Mouse (Mus musculus): ENCODE results near the gene Dnaja1.

Gene Dnaja1

DNA sequence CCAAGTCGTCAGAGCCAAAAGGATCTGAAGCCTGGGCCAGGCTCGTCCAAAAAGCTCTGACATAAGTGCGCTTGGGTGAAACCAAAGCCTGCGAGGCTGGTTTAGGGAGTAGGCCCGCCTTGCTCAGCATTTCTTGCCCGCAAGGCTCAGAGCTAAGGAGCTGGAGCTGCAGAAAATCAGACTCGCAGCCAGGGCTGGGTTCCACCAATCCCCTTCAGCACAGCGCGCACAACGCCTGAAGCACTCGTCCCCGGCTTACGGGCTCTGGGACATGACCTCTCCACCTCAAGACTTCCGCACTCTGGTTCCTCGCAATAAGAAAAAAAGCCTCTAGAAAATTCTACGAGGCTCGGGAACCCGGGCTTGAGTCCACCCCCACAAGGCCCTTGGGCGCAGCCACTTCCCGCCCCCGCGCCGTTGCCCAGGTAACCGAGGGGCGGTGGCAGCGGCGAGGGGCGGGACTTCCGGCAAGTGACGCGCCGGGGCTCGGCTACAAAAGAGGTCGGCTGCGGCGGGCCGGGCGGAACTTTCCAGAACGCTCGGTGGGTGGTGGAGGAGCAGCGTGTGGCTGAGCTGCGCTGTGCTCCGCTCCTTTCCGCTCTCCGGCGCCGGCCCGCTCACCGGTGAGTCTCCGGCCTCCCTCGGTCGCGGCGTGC lies at the start of gene Dnaja1:
Dnaja1 (plus strand) TSS at position 140 of the 656 bp plus-strand sequence.
- peak within 1 kb of the TSS; percentile 96 for H3K4me3 ChIP-seq (replicated peaks; ENCODE audit: low read length)
- H3K4me1 ChIP-seq (replicated peaks; ENCODE audit: low read depth, low read length) = peaks cover 58% of the 10 kb centered on the region
- TF ChIP-seq POU5F1 (IDR thresholded peaks at IDR 0.05; ENCODE audit: borderline replicate concordance, low read length) (no peak), CTCF (conservative IDR thresholded peaks at IDR 0.05; ENCODE audit: low read length) (no peak), NANOG (IDR thresholded peaks at IDR 0.05; ENCODE audit: borderline replicate concordance, low read length) (no peak)
- H3K9me3 ChIP-seq (ENCODE audit: low read length) = no peaks in the 10 kb centered on the region
- H3K36me3 ChIP-seq (ENCODE audit: insufficient read depth, low read length) = peaks cover 49% of the 10 kb centered on the region
- H3K27me3 ChIP-seq (ENCODE audit: insufficient read depth, low read length) = no peaks in the 10 kb centered on the region

DNA sequence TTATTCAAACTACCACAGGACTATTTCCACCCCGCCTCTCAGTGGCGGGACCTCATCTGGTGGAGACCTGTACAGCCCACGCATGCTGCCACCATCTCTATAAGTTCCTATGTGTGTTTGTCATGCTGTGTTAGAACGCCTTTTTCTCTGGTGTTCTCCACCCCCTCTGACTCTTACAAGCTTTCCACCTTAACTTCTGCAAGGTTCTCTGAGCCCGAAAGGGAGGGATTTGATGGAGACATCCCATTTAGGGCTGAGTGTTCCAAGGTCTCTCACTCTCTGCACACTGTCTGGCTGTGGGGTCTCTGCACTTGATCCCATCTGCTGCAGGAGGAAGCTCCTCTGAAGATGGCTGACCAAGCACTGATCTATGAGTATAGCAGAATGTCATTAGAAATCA lies 48.4 kb upstream of the Dnaja1 start:
- Histone ChIP-seq H3K27me3 (ENCODE audit: insufficient read depth, low read length) (no peaks in the 10 kb centered on the region), H3K4me3 (replicated peaks; ENCODE audit: low read length) (no peak overlapping the region), H3K9me3 (ENCODE audit: low read length) (peaks cover 9% of the 10 kb centered on the region; the same call in 1 of the 2 replicates), H3K4me1 (replicated peaks; ENCODE audit: low read depth, low read length) (peaks cover 8% of the 10 kb centered on the region), H3K36me3 (ENCODE audit: insufficient read depth, low read length) (no peaks in the 10 kb centered on the region)
- no peak for TF ChIP-seq CTCF (conservative IDR thresholded peaks at IDR 0.05; ENCODE audit: low read length)
- TF ChIP-seq NANOG (IDR thresholded peaks at IDR 0.05; ENCODE audit: borderline replicate concordance, low read length) = no peak
- no peak for TF ChIP-seq POU5F1 (IDR thresholded peaks at IDR 0.05; ENCODE audit: borderline replicate concordance, low read length)

DNA sequence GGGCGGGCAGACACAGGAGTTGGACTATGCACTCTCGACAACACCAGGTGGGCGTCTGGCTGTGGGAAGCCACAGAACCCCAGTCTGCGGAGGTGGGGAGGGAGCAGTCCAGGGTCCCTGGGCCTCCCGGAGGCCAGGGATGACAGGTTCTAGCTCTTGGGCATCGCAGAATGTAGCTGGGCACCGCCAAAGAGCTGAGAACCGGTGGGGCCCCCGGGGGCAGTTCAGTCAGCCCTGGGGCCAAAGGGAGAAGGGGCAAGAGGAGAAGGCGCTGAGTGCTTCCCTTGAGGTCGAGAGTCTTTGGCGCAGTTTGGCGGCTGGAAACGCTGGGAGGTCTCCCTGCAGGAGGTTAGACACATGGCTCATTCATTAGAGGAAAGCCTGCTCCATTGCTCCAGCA lies 45.6 kb upstream of the Dnaja1 start:
- Histone ChIP-seq H3K4me3 (replicated peaks; ENCODE audit: low read length) (peak overlapping the region; percentile 76), H3K4me1 (replicated peaks; ENCODE audit: low read depth, low read length) (peaks cover 10% of the 10 kb centered on the region), H3K9me3 (ENCODE audit: low read length) (peaks cover 9% of the 10 kb centered on the region; the same call in 1 of the 2 replicates), H3K36me3 (ENCODE audit: insufficient read depth, low read length) (no peaks in the 10 kb centered on the region), H3K27me3 (ENCODE audit: insufficient read depth, low read length) (0 out of 2 replicates have a peak, but pooled peaks cover 2% of the 10 kb centered on the region)
- TF ChIP-seq CTCF (conservative IDR thresholded peaks at IDR 0.05; ENCODE audit: low read length) (no peak), POU5F1 (IDR thresholded peaks at IDR 0.05; ENCODE audit: borderline replicate concordance, low read length) (no peak), NANOG (IDR thresholded peaks at IDR 0.05; ENCODE audit: borderline replicate concordance, low read length) (no peak)

DNA sequence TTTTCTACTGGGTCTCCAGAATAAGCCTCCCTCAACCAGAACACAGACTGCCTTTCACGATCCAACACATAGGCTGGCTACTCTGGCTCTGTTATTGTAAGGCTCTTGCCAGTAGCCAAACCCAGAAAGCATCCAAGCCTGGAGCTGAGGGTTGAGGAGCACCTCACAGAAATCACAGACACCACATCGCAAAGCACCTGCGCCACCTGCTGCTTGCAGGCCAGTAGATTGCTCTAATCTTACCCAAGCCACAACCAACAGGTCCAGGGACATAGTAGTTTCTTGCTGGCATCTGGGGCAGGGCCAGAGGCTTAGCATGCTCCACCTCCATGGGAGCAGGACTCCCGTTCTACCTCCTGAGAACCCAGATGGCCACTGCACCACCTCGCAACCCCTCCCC lies 44.8 kb upstream of the Dnaja1 start:
- Histone ChIP-seq H3K4me3 (replicated peaks; ENCODE audit: low read length) (no peak overlapping the region), H3K27me3 (ENCODE audit: insufficient read depth, low read length) (0 out of 2 replicates have a peak, but pooled peaks cover 2% of the 10 kb centered on the region), H3K36me3 (ENCODE audit: insufficient read depth, low read length) (no peaks in the 10 kb centered on the region), H3K9me3 (ENCODE audit: low read length) (peaks cover 9% of the 10 kb centered on the region; the same call in 1 of the 2 replicates), H3K4me1 (replicated peaks; ENCODE audit: low read depth, low read length) (peaks cover 10% of the 10 kb centered on the region)
- no peak for TF ChIP-seq CTCF (conservative IDR thresholded peaks at IDR 0.05; ENCODE audit: low read length)
- TF ChIP-seq NANOG (IDR thresholded peaks at IDR 0.05; ENCODE audit: borderline replicate concordance, low read length) = no peak
- TF ChIP-seq POU5F1 (IDR thresholded peaks at IDR 0.05; ENCODE audit: borderline replicate concordance, low read length) = no peak

DNA sequence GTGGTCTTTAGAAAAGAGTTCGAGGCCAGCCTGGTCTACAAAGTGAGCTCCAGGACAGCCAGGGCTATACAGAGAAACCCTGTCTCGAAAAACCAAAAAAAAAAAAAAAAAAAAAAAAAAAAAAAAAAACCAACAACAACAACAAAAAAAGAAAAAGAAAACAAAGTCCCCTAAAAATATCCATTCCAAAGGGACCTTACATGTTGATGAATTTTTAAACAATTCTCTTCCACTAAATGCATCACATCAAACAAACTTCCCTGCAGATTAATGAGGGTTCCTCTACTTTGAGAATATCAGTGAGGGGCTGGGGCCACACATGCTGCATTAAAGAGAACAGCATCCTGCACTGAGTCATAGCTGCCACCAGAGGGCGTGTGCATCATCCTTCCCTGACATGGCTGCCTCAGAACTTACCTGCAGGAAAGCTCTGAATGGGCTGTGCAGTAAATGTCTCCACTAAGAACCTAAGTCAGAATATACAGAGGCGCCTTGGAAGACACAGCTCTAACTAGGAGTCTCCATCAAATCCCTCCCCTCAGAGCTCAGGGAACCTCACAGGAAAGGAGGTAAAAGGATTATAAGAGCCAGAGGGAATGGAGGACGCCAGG lies 41.6 kb upstream of the Dnaja1 start:
- Histone ChIP-seq H3K4me3 (replicated peaks; ENCODE audit: low read length) (no peak overlapping the region), H3K9me3 (ENCODE audit: low read length) (peaks cover 4% of the 10 kb centered on the region; the same call in 1 of the 2 replicates), H3K4me1 (replicated peaks; ENCODE audit: low read depth, low read length) (peaks cover 10% of the 10 kb centered on the region), H3K27me3 (ENCODE audit: insufficient read depth, low read length) (0 out of 2 replicates have a peak, but pooled peaks cover 2% of the 10 kb centered on the region), H3K36me3 (ENCODE audit: insufficient read depth, low read length) (no peaks in the 10 kb centered on the region)
- no peak for TF ChIP-seq POU5F1 (IDR thresholded peaks at IDR 0.05; ENCODE audit: borderline replicate concordance, low read length)
- peak; percentile 97 for TF ChIP-seq CTCF (conservative IDR thresholded peaks at IDR 0.05; ENCODE audit: low read length)
- TF ChIP-seq NANOG (IDR thresholded peaks at IDR 0.05; ENCODE audit: borderline replicate concordance, low read length) = no peak

DNA sequence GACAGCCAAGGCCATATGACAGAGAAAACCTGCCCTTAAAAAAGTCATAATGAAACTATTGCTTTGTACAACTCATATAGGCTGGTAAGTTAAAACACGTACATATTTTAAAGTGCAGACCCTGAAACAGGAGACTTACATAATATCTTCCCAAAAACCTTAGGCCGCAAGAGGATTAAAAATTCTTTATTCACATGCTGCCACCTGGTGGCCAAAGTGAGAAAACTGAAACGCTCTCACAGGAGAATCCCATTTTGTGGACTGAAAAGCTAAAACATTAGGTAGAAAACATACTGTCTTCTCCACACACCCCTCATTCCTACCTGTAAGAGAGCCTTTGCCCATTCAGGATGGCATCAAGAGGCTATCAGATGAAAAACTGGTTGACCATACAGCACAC lies 40.0 kb upstream of the Dnaja1 start:
- Histone ChIP-seq H3K36me3 (ENCODE audit: insufficient read depth, low read length) (peaks cover 12% of the 10 kb centered on the region), H3K4me3 (replicated peaks; ENCODE audit: low read length) (no peak overlapping the region), H3K4me1 (replicated peaks; ENCODE audit: low read depth, low read length) (0 out of 2 replicates have a peak, but pooled peaks cover 4% of the 10 kb centered on the region), H3K9me3 (ENCODE audit: low read length) (peaks cover 8% of the 10 kb centered on the region; the same call in 1 of the 2 replicates), H3K27me3 (ENCODE audit: insufficient read depth, low read length) (0 out of 2 replicates have a peak, but pooled peaks cover 2% of the 10 kb centered on the region)
- TF ChIP-seq CTCF (conservative IDR thresholded peaks at IDR 0.05; ENCODE audit: low read length) (peak; percentile 74), POU5F1 (IDR thresholded peaks at IDR 0.05; ENCODE audit: borderline replicate concordance, low read length) (no peak)

GRCm38 (mm10) chr4:40682359-40682758 lies 39.6 kb upstream of the Dnaja1 start:
- 0 out of 2 replicates have a peak, but pooled peaks cover 5% of the 10 kb centered on the region for H3K9me3 ChIP-seq (ENCODE audit: low read length)

DNA sequence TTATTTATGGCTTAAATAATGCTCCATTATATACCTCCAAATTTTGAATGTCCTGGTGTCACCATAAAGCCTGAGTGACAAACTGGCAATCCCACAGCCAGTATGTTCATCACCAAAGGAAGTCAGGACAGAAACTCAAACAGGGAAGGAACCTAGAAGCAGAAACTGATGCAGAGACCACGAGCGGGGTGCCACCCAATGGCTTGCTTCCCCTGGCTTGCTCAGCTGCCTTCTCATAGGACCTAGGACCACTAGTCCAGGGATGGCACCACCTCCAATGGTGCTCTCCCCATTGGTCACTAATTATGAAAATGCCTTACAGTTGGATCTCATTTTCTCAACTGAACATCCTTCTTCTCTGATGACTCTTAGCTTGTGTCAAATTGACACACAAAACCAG lies 38.6 kb upstream of the Dnaja1 start:
- H3K36me3 ChIP-seq (ENCODE audit: insufficient read depth, low read length) = peaks cover 19% of the 10 kb centered on the region
- H3K9me3 ChIP-seq (ENCODE audit: low read length) = 0 out of 2 replicates have a peak, but pooled peaks cover 5% of the 10 kb centered on the region
- 0 out of 2 replicates have a peak, but pooled peaks cover 4% of the 10 kb centered on the region for H3K4me1 ChIP-seq (replicated peaks; ENCODE audit: low read depth, low read length)
- 0 out of 2 replicates have a peak, but pooled peaks cover 2% of the 10 kb centered on the region for H3K27me3 ChIP-seq (ENCODE audit: insufficient read depth, low read length)
- TF ChIP-seq NANOG (IDR thresholded peaks at IDR 0.05; ENCODE audit: borderline replicate concordance, low read length) (no peak), POU5F1 (IDR thresholded peaks at IDR 0.05; ENCODE audit: borderline replicate concordance, low read length) (no peak), CTCF (conservative IDR thresholded peaks at IDR 0.05; ENCODE audit: low read length) (no peak)
- H3K4me3 ChIP-seq (replicated peaks; ENCODE audit: low read length) = no peak overlapping the region

More at GRCm38 (mm10) chr4:40682359-40682758, 39.6 kb upstream of the Dnaja1 start:
- 0 out of 2 replicates have a peak, but pooled peaks cover 4% of the 10 kb centered on the region for H3K4me1 ChIP-seq (replicated peaks; ENCODE audit: low read depth, low read length)
- peaks cover 15% of the 10 kb centered on the region for H3K36me3 ChIP-seq (ENCODE audit: insufficient read depth, low read length)
- TF ChIP-seq NANOG (IDR thresholded peaks at IDR 0.05; ENCODE audit: borderline replicate concordance, low read length) (no peak), CTCF (conservative IDR thresholded peaks at IDR 0.05; ENCODE audit: low read length) (no peak), POU5F1 (IDR thresholded peaks at IDR 0.05; ENCODE audit: borderline replicate concordance, low read length) (no peak)
- 0 out of 2 replicates have a peak, but pooled peaks cover 2% of the 10 kb centered on the region for H3K27me3 ChIP-seq (ENCODE audit: insufficient read depth, low read length)
- no peak overlapping the region for H3K4me3 ChIP-seq (replicated peaks; ENCODE audit: low read length)

Measured in E14TG2a.4 (cell line).